Mouse (Mus musculus) olfactory bulb, adult 2 months (tissue): ENCODE data around the gene Gm10309.

Experiments used
- CTCF ChIP-seq: fragments of 200-500 bp; IDR thresholded peaks from 2 replicates; pipeline ENCODE4 v1.5.1; 2012; ENCODE audit warnings: low read depth, mild to moderate bottlenecking, low read length, moderate library complexity; ENCODE audit not compliant: insufficient read depth
- POLR2A ChIP-seq: fragments of 200-500 bp; IDR thresholded peaks from 2 replicates; pipeline ENCODE4 v1.6.1; 2012; ENCODE audit warnings: mild to moderate bottlenecking, low read depth, low read length, moderate library complexity; ENCODE audit not compliant: insufficient read depth

DNA sequence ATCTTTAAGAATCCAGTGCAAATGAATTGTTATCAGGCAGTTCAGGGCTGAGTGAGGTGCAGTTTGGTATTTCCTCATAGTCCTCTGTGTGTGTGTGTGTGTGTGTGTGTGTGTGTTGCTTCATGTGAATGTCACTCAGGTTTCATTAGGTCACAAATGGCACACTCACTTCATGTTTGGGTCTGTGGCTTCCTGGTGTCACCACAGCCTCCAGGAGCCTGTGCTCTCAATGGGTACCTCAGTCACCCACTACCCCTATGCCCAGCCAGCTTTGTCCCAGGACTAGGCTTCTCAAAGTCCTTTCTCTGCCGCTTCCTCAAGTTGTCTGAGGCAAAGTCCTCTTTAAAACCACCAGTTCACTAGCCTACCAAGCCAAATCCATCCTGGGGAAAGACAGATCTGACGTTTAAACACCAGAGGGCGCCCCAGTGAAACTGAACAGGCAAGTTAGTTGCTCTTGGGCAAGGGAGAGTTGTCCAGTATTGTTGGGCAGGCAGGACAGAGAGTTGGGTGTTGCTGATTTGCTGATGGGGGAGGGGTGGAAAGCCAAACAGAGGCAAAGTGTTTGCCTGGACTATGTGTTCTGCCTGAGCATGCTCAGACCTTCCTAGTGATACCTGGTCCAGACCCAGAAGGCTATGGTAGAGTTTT is 20.8 kb downstream of the Gm10309 start:
- no peak for TF ChIP-seq CTCF
- no peak for TF ChIP-seq POLR2A
